Mouse (Mus musculus) testis, adult 2 months (tissue): ENCODE measurements around the gene Prdm16.

ENCODE experiments used
- CTCF ChIP-seq: fragments of 200-500 bp; IDR thresholded peaks from 2 replicates; pipeline ENCODE4 v1.5.1; 2012; ENCODE audit warnings: low read depth, mild to moderate bottlenecking, inconsistent platforms, low read length, moderate library complexity; ENCODE audit not compliant: control insufficient read depth, insufficient read depth, insufficient replicate concordance
- POLR2A ChIP-seq: fragments of 200-500 bp; IDR thresholded peaks from 2 replicates; pipeline ENCODE4 v1.6.1; 2012; ENCODE audit warnings: low read depth, mild to moderate bottlenecking, inconsistent platforms, low read length, moderate library complexity; ENCODE audit not compliant: control insufficient read depth

DNA sequence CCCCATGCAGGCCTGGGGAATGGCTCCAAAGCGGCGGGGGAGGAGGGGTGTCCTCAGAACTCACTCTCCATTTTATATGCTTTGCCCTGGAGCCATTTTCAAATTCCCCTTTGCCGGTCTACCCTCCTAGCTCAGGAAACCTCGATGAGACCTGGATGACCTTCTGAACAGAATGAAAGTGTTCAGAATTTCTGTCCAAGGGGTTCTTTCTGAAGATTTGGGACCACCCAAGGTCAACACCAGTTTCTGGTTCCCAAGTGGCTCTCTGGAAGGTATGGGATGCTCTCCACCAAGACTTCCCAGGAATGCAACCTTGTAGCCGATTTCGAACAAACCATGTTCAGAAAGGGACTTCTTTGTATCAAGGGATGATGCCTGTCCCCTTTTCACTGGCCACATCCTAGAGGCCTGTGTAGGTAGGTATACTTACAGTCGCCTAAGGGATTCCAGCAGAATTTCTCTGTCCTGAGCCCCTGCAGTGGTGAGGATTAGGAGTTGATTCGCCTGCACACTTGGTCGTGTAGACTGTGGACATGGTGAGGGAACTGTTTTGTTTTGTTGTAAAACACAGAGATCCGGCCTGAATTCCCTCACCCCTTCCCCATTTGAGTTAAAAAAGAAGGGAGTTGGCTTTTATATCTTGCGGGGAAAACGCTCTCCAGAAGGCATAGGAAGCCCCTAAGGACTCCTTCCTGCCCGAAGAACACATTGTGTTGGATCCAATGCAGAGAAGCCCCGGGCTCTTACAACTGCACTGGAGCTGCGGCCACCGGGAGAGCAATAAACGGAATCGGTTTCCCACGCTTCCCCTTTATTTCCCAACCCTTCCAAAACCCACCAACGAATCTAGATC, 4.0 kb upstream of the Prdm16 start:
- TF ChIP-seq CTCF: no peak
- no peak for TF ChIP-seq POLR2A
